Mouse (Mus musculus) small intestine, adult 2 months (tissue): ENCODE results near the gene Shf.

ENCODE experiments used
- CTCF ChIP-seq: fragments of 200-500 bp; IDR thresholded peaks from 2 replicates; pipeline ENCODE4 v1.5.1; 2012; ENCODE audit warnings: low read depth, mild to moderate bottlenecking, control low read depth, inconsistent platforms, low read length, moderate library complexity, mixed read lengths; ENCODE audit not compliant: insufficient replicate concordance, insufficient read length; ENCODE audit errors: extremely low read depth
- POLR2A ChIP-seq: fragments of 200-500 bp; IDR thresholded peaks from 2 replicates; pipeline ENCODE4 v1.6.1; 2012; ENCODE audit warnings: low read depth, mild to moderate bottlenecking, control low read depth, inconsistent platforms, low read length, moderate library complexity

- TF ChIP-seq CTCF (no peak), POLR2A (no peak)
These were observed 13.2 kb upstream of the Shf start for GRCm38 (mm10) chr2:122382121-122382520.
